Mouse (Mus musculus): ENCODE measurements at regions not wholly inside any gene's neighbourhood (a gene's known extent, or its start where the extent isn't known, plus 50 kb on each side); places are given as distances from the start of the nearest gene placed in this dataset.

GRCm38 (mm10) chr12:39927014-39927413 is 110.8 kb downstream of the Arl4a start:
- no peak for TF ChIP-seq EP300 (IDR thresholded peaks at IDR 0.05; ENCODE audit: low read depth in 1 of 2, low read length in 2 of 2)
- no peak for TF ChIP-seq CTCF (IDR thresholded peaks at IDR 0.05 in 2 of 3, conservative IDR thresholded peaks at IDR 0.05 in 1 of 3; ENCODE audit: control insufficient read depth in 1 of 3, insufficient read depth in 1 of 3, low read depth in 2 of 3, low read length in 3 of 3, poor library complexity in 1 of 3, severe bottlenecking in 1 of 3)
- no peak for TF ChIP-seq MYC (IDR thresholded peaks at IDR 0.05; ENCODE audit: low read depth, low read length)
- no peak for TF ChIP-seq POLR2A (IDR thresholded peaks at IDR 0.05; ENCODE audit: control insufficient read depth in 1 of 2, insufficient read depth in 1 of 2, low read depth in 1 of 2, low read length in 2 of 2, poor library complexity in 1 of 2)
- no peak for TF ChIP-seq NELFE (IDR thresholded peaks at IDR 0.05; ENCODE audit: low read depth, low read length)
- TF ChIP-seq HCFC1 (IDR thresholded peaks at IDR 0.05; ENCODE audit: low read depth, low read length), result no peak
- no peak for TF ChIP-seq ZKSCAN1 (IDR thresholded peaks at IDR 0.05; ENCODE audit: low read depth, low read length)
- no peak for TF ChIP-seq NRF1 (IDR thresholded peaks at IDR 0.05; ENCODE audit: insufficient read depth, low read depth, low read length, poor library complexity, severe bottlenecking)
- no peak for TF ChIP-seq SMC3 (IDR thresholded peaks at IDR 0.05; ENCODE audit: low read depth, low read length)
- TF ChIP-seq MEF2A (IDR thresholded peaks at IDR 0.05; ENCODE audit: extremely low read depth, insufficient replicate concordance, low read depth, low read length, poor library complexity, severe bottlenecking), result no peak
- TF ChIP-seq MAZ (IDR thresholded peaks at IDR 0.05; ENCODE audit: low read depth, low read length), result no peak

Data from MEL (cell line).